Mouse (Mus musculus): ENCODE measurements at regions not wholly inside any gene's neighbourhood (a gene's known extent, or its start where the extent isn't known, plus 50 kb on each side); places are given as distances from the start of the nearest gene placed in this dataset.

DNA sequence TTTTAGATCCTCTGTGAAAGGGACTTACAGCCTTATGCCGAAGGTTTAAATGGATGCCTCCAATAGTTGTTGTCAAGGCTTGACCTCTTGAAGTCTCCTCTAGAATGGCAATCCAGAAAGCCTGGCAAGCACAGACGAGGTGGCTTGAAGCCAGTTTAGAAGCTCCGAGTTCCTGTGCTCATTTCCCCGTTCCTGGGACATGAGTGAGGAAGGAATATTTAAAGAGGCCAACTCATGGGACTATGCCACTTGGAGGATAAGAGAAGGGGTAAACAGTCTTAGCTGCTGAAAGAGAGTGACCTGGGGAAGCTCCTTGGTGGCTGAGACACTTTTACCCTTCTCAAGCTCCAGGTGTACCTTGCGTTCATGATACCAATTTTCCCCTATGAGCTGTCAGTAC is 335.1 kb upstream of the Xrcc4 start:
- Histone ChIP-seq H3K36me3 (no peaks in the 10 kb centered on the region), H3K4me2 (replicated peaks) (no peak overlapping the region), H3K4me1 (peaks cover 18% of the 10 kb centered on the region), H3K9me3 (0 out of 2 replicates have a peak, but pooled peaks cover 2% of the 10 kb centered on the region), H3K9ac (no peak overlapping the region), H3K4me3 (no peak overlapping the region), H3K27me3 (no peaks in the 10 kb centered on the region), H3K27ac (no peak overlapping the region)
- ATAC-seq (ENCODE audit: low FRiP score, low read depth): no peak
- 83% methylated on average over 5 of the region's 5 CpGs for WGBS

DNA sequence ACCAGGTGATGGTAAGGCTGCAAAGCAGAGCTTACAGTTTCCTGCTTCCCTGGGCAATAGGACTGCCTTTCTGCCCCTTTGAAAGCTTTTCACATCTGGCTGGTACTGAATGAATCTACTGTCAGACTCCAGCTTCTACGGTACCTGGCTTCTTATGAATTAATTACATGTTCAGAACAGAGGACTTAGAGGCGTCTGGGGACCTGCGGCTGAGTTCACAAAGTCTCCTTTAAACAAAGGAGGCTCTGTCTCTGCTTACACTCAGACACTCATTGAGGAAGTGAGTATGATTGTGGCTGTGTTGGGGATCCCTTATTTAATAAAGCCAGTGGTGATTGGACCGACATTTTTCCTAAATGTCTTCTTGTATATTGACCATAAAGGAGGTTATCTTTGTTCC is 331.6 kb upstream of the Xrcc4 start:
- no peak overlapping the region for H3K4me3 ChIP-seq
- peak; percentile 88 for ATAC-seq (ENCODE audit: low FRiP score, low read depth)
- H3K9ac ChIP-seq: no peak overlapping the region
- H3K4me2 ChIP-seq (replicated peaks): no peak overlapping the region
- peak overlapping the region; percentile 52 for H3K27ac ChIP-seq
- no peaks in the 10 kb centered on the region for H3K27me3 ChIP-seq
- no peaks in the 10 kb centered on the region for H3K36me3 ChIP-seq
- H3K4me1 ChIP-seq: peaks cover 18% of the 10 kb centered on the region
- no peaks in the 10 kb centered on the region for H3K9me3 ChIP-seq
- 29% methylated on average over 4 of the region's 4 CpGs for WGBS

DNA sequence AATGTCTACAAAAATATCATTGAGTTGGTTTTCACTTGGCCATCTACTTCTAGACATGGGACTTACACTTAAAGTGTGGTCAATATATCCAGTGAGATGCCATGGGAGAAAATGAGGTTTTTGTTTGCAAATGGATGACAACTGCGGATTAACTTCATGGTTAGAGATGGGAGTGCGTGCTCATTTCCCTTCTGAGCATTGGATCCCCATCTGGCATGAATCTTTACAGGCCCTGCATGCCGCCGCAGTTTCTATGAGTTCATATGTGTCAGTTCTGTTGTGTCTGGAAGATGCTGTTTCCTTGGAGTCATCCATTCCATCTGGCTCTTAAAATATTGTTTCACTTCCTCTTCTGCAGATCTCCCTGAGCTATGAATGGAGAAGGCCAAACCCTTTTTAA is 315.0 kb upstream of the Xrcc4 start:
- Histone ChIP-seq H3K4me1 (no peaks in the 10 kb centered on the region), H3K4me2 (replicated peaks) (no peak overlapping the region), H3K27ac (no peak overlapping the region), H3K27me3 (no peaks in the 10 kb centered on the region), H3K9me3 (no peaks in the 10 kb centered on the region), H3K9ac (no peak overlapping the region), H3K4me3 (no peak overlapping the region), H3K36me3 (no peaks in the 10 kb centered on the region)
- no peak for ATAC-seq (ENCODE audit: low FRiP score, low read depth)
- WGBS: 89% methylated on average over 4 of the region's 4 CpGs

DNA sequence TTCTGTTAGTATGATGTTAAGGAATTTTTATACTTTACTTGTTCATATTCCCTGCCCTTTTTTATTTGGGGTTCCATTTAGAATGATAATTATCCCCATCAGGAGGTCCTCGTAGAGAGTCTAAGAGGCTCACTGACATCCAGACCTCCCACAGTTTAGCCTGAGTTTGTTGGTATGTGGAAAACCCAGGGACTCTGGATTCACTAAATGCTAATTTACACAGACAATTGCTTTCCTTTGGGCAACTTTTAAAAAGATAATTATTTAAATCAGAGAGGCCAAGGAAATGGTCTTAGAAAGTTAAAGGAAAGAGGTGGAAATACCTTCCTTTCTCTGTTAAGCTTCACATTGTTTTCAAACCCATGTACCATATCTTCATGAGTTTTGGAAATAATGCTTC is 312.7 kb upstream of the Xrcc4 start:
- Histone ChIP-seq H3K9ac (no peak overlapping the region), H3K27ac (no peak overlapping the region)
- 52% methylated on average over 1 of the region's 1 CpGs for WGBS

DNA sequence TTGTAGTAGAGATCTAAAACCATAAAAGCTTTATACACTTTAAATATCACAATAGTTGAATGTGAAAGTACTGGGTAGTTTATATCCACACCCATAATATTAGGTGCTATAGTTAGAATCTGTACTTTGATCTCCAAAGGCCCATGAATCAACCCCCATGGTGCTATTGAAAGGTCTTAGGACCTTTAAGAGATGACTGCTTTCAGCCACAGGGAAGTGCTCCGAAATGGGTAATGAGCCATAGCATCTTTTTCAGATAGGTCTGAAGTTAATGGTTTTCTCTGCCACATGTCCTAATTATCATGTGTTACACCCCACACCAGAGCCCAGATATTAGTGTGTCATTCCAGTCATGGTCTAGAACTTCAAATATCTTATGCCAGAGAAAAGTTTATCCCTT is 312.1 kb upstream of the Xrcc4 start:
- no peak for ATAC-seq (ENCODE audit: low FRiP score, low read depth)
- Histone ChIP-seq H3K36me3 (no peaks in the 10 kb centered on the region), H3K9me3 (no peaks in the 10 kb centered on the region), H3K4me2 (replicated peaks) (no peak overlapping the region), H3K9ac (no peak overlapping the region), H3K27ac (no peak overlapping the region), H3K27me3 (no peaks in the 10 kb centered on the region), H3K4me1 (no peaks in the 10 kb centered on the region), H3K4me3 (no peak overlapping the region)
- 68% methylated on average over 1 of the region's 1 CpGs for WGBS

More for the DNA sequence above, 312.7 kb upstream of the Xrcc4 start:
- H3K9me3 ChIP-seq: no peaks in the 10 kb centered on the region
- H3K4me1 ChIP-seq: no peaks in the 10 kb centered on the region
- H3K36me3 ChIP-seq: no peaks in the 10 kb centered on the region
- H3K4me3 ChIP-seq: no peak overlapping the region
- ATAC-seq (ENCODE audit: low FRiP score, low read depth): no peak
- H3K27me3 ChIP-seq: no peaks in the 10 kb centered on the region
- H3K4me2 ChIP-seq (replicated peaks): no peak overlapping the region

DNA sequence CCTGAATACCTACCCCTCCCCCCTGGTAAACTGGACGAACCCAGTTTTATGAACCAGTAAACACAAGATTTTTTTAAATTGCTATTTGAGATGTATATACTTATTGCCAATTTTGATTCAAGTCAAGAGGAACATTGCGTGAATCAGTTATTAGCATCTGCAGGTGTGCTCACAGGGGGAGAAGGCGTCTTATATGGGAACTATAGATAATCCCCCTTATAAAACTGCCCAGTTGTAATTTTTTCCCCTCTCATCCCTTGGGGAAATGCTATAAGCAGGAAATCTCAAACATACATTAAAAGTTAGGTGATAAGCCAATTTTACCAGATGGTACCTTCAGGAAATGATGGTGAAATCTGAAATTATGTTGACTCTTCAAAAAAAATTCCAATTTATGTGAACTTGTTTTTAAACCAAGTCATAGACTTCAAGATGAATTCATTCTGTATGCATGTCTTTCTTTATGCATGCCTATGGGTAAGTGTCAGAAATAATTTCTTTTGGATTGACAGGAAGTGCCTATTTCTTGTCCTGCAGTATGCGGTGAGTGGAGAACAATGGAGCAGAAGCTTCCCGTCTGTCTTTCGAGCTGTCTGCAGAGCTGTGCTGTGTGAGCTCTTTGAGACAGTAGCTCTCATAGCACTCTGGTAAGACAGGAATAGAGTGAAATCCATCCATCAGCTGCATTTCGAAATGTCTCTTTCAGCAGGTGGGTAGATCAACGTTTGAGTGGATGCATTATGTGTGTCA is 306.0 kb upstream of the Xrcc4 start:
- Histone ChIP-seq H3K9me3 (no peaks in the 10 kb centered on the region), H3K4me2 (replicated peaks) (no peak overlapping the region), H3K9ac (no peak overlapping the region), H3K4me3 (no peak overlapping the region), H3K36me3 (no peaks in the 10 kb centered on the region), H3K4me1 (0 out of 2 replicates have a peak, but pooled peaks cover 11% of the 10 kb centered on the region), H3K27ac (peak overlapping the region; percentile 78; the same call in 1 of the 2 replicates), H3K27me3 (no peaks in the 10 kb centered on the region)
- ATAC-seq (ENCODE audit: low FRiP score, low read depth): peak; percentile 61
- WGBS: 60% methylated on average over 8 of the region's 8 CpGs

DNA sequence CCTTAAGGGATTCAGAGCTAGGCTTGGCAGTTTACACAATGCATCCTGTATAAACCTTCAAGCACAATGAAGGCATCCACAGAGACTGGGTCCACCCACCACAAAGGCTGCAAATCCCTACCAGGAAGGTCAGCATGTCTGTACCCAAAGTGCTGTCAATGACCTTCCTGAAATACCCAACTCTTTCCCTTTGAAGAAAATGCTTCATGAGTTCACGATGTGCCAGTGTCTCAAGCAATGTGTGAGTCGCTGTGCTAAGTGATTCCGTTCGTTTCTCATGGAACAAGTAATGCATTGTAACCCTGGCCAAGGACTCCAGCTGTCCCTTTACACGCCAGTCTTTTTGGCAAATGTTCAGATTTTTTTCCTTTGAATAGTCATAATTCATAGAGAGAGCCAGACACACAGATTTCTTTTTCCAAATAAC is 305.4 kb upstream of the Xrcc4 start:
- no peak overlapping the region for H3K4me3 ChIP-seq
- peak overlapping the region; percentile 78 for H3K27ac ChIP-seq
- H3K4me2 ChIP-seq (replicated peaks): peak overlapping the region; percentile 14
- no peaks in the 10 kb centered on the region for H3K27me3 ChIP-seq
- H3K9me3 ChIP-seq: no peaks in the 10 kb centered on the region
- no peak overlapping the region for H3K9ac ChIP-seq
- WGBS: 52% methylated on average over 5 of the region's 5 CpGs
- 0 out of 2 replicates have a peak, but pooled peaks cover 11% of the 10 kb centered on the region for H3K4me1 ChIP-seq
- ATAC-seq (ENCODE audit: low FRiP score, low read depth): peak; percentile 89
- H3K36me3 ChIP-seq: no peaks in the 10 kb centered on the region

DNA sequence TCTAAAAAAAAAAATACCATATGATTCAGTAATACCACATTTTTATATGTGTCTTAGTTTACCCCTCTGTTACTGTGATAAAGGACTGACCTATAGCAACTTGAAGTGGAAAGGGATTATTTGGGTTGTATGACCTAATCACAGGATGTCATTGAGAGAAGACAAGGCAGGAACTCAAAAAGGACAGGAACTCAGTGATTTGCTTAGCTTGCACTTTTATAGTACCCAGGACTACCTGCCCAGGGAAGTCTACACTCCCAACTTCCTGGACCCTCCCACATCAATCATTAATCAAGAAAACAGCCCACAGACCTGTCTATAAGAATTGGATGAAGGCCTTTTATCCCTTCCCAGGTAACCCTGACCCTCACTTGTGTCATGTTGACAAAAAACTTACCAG is 303.0 kb upstream of the Xrcc4 start:
- H3K4me3 ChIP-seq: no peak overlapping the region
- H3K27ac ChIP-seq: no peak overlapping the region
- H3K36me3 ChIP-seq: no peaks in the 10 kb centered on the region
- no peak overlapping the region for H3K4me2 ChIP-seq (replicated peaks)
- 0 out of 2 replicates have a peak, but pooled peaks cover 11% of the 10 kb centered on the region for H3K4me1 ChIP-seq
- no peak overlapping the region for H3K9ac ChIP-seq
- H3K27me3 ChIP-seq: no peaks in the 10 kb centered on the region
- no peak for ATAC-seq (ENCODE audit: low FRiP score, low read depth)
- no peaks in the 10 kb centered on the region for H3K9me3 ChIP-seq

DNA sequence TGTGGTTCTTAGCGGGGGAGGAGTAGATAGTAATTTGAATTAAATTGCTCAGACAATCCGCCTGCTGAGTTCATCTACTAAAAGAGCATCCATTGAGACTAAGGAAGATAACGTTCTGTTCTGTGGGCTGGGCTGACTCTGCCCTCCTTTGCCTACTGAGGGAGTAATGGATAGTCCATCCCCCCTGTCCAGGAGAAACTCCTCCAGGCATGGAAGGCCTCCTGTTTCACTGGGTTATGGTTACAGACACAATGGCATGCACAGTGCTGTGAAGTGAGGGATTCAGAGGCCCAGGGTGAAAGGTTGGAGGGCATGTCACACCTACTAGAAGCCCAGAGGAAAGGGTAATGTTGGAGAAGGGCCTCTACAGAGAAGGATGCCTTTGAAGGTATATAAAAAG is 287.2 kb upstream of the Xrcc4 start:
- H3K36me3 ChIP-seq: no peaks in the 10 kb centered on the region
- H3K4me2 ChIP-seq (replicated peaks): no peak overlapping the region
- H3K9me3 ChIP-seq: no peaks in the 10 kb centered on the region
- H3K4me1 ChIP-seq: no peaks in the 10 kb centered on the region
- H3K4me3 ChIP-seq: no peak overlapping the region
- no peaks in the 10 kb centered on the region for H3K27me3 ChIP-seq
- no peak overlapping the region for H3K9ac ChIP-seq
- 73% methylated on average over 3 of the region's 3 CpGs for WGBS
- no peak overlapping the region for H3K27ac ChIP-seq
- ATAC-seq (ENCODE audit: low FRiP score, low read depth): no peak

DNA sequence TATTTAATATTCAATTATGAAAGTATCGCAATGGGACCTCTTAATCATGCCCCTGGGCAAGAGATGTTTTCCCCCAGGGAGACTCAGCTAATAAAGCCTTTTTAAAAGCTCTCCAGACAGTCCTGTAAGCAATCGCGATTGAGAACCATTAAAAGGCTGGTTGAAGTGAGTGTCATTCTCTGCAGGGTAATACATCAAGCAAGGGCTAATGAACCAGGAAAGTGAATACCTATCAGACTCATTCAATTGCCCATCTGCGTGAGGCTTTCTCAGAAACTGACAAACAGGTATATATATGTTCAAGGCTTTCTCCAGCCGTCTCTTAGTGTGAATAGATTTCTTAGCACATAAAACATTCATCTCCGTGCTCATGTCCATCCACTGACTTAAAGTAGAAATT is 286.8 kb upstream of the Xrcc4 start:
- no peak overlapping the region for H3K4me2 ChIP-seq (replicated peaks)
- H3K27ac ChIP-seq: no peak overlapping the region
- 63% methylated on average over 6 of the region's 6 CpGs for WGBS
- H3K27me3 ChIP-seq: no peaks in the 10 kb centered on the region
- ATAC-seq (ENCODE audit: low FRiP score, low read depth): no peak
- no peak overlapping the region for H3K4me3 ChIP-seq
- H3K9ac ChIP-seq: no peak overlapping the region
- no peaks in the 10 kb centered on the region for H3K9me3 ChIP-seq
- no peaks in the 10 kb centered on the region for H3K36me3 ChIP-seq
- no peaks in the 10 kb centered on the region for H3K4me1 ChIP-seq

DNA sequence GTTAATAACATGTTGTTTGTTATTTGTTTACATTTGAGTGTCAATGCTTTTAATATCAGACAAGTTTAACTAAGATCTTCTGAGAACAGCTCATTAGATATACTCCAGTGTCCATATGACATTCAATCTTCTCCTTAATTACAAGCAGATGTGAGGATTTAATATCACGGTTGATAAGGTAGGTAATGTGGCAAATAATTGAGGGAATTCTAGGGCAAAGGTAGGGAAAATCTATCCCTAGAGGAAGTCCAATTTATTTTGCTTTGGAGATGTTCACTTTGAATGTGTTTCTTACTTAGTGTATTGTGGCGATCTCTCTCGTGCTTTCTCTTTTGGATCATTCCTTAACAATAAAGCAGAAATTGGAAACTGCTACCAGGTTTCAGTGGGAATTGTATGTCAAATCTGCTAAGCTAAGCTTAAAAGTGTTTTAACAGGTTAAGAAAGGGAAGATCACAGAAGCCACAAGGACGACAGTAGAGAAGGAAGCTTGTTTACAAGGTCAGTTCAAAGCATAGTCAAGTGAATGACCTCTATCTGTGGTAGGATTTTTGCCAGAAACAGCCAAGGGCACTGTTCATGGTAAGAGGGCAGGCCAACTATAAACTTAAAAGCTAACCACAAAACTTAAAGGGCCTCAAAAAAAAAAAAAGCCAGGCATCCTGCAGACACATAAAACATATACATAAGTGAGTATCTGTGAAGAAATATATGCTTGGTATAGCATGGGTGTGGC is 282.2 kb upstream of the Xrcc4 start:
- H3K36me3 ChIP-seq: no peaks in the 10 kb centered on the region
- 49% methylated on average over 4 of the region's 4 CpGs for WGBS
- H3K27ac ChIP-seq: no peak overlapping the region
- H3K9ac ChIP-seq: no peak overlapping the region
- H3K9me3 ChIP-seq: no peaks in the 10 kb centered on the region
- no peak overlapping the region for H3K4me2 ChIP-seq (replicated peaks)
- no peaks in the 10 kb centered on the region for H3K4me1 ChIP-seq
- H3K4me3 ChIP-seq: no peak overlapping the region
- no peaks in the 10 kb centered on the region for H3K27me3 ChIP-seq
- no peak for ATAC-seq (ENCODE audit: low FRiP score, low read depth)

DNA sequence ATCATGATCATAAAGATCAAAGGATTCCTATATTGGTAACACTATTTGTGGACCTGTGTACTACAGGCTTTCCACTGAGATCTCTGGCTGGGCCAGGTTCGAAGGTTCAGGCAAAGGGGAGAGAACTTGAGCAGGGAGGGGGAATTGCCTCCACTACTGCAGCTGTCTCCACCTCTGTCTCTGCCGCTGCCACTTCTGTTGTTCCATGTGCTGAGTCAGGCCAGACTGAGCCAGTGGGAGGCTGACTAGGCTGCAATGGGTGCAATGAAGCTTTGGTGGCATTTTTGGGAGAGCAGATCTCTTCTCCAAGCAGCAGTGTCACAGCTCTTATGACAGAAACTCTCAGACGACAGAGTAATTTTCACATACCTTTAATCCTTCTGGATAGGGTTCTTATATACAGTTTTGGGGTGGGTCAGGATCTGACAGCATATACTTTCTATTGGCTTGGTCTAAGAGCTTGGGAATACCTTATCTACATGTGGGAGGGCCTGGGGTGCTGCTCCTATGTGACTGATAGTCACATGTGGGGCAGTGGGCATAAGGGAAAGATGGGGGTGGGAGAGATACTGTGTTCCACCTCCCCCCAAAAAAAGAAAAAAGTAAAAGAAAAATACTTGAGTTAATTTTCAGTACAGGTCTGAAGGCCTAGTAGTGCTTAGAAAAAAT is 281.5 kb upstream of the Xrcc4 start:
- 65% methylated on average over 3 of the region's 3 CpGs for WGBS
- Histone ChIP-seq H3K4me2 (replicated peaks) (no peak overlapping the region), H3K9ac (no peak overlapping the region), H3K36me3 (no peaks in the 10 kb centered on the region), H3K9me3 (no peaks in the 10 kb centered on the region), H3K27me3 (no peaks in the 10 kb centered on the region), H3K4me3 (no peak overlapping the region), H3K27ac (no peak overlapping the region), H3K4me1 (no peaks in the 10 kb centered on the region)
- ATAC-seq (ENCODE audit: low FRiP score, low read depth): no peak

Data from limb, embryonic 13.5 days (tissue).